Mouse (Mus musculus): ENCODE measurements around the gene Antxr1.

Gene Antxr1

DNA sequence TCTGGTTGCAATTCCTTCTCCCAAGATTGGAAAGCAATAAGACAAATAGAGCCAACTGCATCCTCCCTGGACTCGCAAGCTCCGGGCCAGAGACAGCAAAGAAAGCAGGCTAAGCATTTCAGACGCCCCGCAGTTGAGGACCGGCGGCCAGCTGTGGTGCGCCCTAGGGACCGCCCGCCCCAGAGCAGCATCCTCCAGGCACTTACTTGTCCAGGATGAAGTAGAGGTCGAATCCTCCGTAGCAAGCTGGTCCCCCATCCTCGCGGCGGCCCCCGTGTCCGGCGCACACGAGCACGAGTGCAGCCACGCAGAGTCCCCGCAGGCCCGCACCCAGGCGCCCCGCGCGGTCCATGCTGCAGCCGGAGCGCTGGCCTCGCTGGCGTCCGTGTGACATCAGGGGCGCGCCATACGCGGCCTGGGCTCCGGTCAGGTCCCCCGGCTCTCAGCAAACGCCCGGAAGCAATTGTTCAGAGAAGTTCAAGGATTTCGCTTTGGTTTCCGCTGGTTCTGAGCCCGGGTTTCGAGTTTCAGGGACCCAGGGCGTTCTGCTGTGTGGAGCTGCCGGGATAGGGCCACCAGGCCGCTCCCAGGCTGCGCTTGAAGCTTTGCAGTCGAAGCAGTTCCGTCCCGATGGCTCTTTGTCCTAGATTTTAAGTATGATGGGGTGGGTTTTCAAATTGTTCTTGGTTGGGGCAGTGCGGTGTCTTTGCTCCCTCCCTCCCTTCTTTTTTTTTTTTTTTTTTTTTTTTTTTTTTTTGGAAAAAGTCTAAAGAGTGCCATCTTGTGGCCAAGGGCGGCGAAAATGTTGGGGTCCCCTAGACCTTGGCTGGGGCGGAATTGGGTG is at the start of gene Antxr1:
TSS of gene Antxr1 (minus strand) at position 731 of the 844 bp plus-strand sequence.
- DNase-seq: peak; percentile 69 to 73

DNA sequence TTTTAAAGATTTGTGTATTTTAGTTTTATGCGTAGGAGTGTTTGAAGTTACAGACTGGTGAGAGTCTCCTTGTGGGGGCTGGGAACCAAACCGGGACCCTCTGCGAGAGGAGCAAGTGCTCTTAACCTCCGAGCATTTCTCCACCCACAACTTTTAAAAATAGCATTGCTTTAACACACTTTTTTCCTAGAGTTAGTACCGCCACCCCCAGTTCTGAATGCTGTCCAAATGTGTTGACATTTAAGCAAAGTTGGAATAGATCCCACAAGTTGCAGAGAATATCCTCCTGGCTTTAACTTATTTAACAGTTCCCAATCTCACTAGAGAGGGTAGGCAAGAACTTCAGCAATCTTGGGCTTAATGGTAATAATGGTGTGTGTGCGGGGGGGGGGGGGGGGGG is 49.1 kb upstream of the Antxr1 start:
- no peak for DNase-seq

DNA sequence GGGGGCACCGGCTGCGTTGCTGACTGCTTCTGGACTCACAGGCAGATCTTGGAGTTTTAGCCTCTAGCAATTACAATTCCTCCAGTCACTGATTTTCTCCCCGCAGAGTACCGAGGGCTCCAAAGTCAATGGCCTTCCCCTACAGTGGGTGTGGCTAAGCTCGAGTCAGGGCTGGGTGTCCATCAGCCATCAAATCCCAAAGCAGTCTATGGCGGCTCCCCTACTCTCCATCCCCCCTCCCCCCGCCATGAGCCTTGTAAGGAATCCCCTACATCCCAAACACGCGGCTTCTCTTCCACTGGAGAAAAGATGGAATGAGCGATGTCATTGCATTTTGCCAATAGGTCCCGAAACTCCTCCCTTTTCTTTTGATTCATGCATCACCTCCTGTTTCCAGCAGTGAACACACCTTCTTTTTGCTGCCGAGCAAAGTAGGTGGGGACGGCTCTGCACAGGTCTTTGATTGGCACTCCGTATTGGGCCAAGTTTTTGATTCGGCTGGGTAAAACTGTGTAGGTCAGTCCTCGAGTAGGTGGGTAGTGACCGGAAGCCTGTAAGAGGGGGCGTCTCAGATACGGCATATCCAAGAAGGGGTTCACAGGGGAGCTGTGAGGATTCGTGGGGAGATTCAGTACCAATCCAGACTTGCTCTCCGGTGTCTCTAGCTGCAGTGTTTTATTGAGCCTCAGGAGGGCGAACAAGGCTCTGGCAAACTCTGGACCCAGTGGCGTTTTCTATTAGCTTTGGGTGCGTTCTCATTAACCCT is 48.5 kb upstream of the Antxr1 start:
- DNase-seq: peak; percentile 43 to 44

DNA sequence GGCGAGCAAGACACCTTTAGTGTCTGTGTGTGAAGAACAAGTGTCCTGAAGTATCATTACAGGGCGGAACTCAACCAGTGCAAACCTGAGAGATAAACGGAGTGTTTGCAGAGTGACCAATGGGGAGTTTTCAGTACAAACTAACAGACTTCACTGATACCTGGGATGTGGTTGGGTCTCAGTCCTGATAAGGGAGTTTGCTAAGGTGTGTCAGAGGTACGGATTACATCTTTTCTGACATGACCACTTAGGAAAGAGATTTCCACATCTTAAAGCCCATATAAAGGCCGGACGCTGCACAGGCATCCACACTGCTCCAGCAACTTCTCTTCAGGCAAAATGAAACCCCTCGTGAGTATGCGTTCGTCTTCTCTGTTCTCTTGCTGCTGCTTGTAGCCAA is 37.4 kb upstream of the Antxr1 start, which contains the start of gene Gkn2:
TSS of gene Gkn2 (plus strand) at position 301 of the 400 bp plus-strand sequence.
- no peak for DNase-seq

DNA sequence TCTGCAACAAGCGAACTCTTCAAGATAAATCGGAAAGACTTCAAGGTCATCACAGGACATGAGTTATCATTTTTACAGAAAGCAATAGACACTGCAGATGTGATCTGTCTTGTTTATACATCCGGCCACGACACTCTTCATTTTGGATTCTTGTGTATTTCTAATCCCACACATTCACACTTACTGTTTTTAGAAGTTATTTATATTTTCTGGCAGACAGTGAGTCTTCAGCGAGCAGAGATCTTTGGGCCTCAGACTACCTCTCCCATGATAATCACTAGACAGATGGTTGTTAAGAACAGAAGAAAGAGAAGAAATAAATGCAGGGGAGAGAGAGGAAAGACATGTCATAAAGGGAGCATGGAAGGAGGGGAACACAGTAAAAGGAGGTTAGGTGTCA is 33.6 kb upstream of the Antxr1 start:
- DNase-seq: no peak

DNA sequence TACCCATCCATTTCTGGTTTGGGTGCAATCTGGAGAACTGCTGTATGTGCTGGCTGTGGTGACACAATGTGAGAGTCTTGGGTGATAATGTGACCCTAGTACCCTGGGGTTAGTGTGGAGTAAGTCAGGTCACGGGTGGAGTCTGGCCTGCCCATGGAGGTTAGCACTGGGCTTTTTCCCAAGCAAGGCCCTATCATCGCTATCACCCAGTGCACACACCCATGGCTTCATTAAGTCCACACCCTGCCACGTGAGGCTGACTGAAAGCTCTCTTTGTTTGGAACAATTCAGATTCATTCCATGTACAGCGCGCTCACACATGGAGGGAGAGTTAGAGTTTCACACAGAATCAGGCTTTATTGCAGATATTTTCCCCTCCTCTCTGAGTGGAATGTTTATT is 18.8 kb upstream of the Antxr1 start:
- DNase-seq: no peak

DNA sequence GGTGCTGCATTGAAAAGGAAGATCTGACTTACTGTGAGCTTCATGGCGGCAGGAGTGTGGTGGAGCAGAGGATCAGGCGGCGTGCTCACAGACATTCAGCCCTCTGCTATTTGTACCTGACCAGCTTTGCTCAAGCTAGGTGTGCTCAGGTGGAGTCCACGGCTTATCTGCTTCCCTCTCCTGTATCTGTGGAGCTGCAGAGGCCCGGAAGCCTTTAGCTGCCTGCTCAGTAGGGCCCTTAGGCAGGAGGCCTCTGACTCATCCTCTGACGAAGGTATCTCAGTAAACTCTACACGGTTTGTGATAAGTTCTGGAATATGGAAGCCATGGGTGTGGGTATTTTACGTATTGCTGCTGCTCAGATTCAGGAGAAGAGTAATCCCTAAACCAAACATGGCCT is 15.2 kb upstream of the Antxr1 start, which contains the start of gene Gkn1:
TSS of gene Gkn1 (minus strand) at position 114 of the 400 bp plus-strand sequence.
- no peak for DNase-seq

DNA sequence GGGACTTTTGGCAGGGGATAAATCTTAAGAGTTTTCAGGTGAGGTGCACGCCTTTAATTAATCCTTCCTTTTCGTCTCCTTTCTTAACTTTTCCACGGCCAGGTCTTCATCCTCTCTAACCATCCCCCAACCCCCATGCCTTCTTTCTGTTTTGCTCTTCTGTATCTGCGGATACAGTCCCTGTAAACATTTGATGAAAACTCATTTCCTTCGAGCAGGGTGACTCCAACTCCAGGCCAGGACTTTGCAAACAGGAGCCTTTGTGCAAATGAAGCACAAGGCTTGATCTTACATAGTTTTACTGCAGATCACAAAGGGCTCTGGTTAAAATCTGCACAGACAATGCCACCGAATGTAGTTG is 294 bp upstream of the Antxr1 start:
- DNase-seq: no peak

DNA sequence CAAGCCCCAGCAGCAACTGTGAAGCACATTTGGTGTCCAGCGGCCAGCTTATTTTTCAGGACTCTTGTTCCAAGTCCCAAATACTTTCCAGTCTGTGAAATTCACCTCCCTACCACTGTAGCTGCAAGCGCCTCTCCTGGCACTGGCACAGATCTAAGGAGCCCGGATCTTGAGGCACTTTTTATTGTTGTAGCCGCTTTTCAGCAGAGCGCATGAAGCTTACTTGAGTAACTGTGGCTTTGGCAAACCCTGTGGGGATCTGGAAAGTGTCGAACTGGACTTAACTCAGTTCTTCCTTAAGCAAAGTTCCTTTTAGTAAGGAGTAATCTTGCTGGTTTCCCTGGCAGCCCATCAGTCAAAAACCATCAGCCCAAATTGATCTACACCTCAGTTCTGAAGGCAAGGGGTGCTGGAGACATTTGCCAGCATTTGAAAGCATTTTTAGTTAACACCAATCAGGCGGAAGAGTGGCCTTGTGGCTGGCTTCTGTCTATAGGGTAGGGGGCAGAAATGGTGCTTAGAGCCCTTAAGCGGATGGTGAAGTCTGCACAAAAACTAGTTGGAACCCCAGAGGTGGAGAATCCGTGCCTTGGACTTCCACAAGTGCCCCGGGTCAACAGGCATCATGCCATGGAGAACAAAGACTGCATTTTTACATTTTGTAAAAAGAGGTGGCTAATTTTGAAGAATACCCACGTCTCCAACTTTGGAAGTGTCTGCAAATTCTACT is 1.1 kb downstream of the Antxr1 start:
- DNase-seq: peak; percentile 23 to 43

DNA sequence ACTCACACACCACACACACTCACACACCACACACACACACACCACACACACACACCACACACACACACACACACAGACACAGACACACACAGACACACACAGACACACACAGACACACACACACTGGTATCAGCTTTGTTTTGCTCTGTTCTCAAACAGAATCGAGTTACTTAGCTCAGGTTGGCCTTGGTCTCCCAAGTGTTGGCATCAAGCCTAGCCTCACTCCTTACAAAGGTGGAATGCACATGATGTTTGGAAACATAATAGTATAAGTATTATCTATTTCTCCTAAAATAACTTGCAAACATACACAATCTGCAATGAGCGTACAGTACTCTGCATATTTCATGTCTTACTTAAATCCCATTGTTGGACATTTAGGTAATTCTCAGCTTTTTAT is 3.2 kb downstream of the Antxr1 start:
- no peak for DNase-seq

DNA sequence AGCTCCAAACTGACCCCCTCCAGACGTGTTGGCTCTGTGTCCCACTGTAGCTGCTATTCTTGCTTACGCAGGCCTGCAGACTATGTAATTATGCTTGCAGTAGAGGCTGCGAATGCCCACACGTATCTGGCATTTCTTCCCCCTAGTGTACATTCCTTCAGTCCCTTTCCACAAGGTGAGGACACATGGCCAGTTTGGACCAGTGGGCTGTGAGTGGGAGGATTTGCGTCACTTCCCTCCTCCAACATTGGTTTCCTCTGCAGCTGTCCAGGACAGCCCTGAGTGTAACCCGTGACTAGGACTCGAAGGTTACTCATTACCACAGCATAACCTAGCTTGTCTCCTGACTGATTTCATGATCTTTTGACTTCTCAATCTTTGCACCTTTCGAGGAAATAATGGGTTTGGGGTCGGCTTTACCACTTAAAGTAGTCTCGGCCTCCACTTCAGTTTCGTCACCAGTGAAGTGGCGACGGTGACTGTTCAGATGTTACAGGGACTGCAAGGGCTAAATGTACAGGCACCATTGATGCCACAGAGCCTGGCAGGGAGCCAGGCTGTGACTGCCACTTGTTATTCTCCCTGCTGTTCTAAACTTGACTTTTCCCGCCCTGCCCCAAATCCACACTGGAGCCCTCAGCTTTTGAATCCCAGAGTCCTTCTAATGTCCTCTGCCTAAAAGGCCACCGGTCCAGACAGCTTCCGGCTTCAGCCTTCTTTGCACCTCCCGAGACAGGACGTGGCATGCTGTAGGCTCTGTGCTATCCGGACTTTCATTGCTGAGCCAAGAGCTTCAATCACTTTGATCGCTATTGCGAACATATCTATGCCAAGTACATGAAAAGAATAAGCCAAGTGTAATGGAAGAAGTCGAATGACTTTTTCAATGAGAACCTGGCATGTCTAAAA is 7.1 kb downstream of the Antxr1 start:
- DNase-seq: no peak

DNA sequence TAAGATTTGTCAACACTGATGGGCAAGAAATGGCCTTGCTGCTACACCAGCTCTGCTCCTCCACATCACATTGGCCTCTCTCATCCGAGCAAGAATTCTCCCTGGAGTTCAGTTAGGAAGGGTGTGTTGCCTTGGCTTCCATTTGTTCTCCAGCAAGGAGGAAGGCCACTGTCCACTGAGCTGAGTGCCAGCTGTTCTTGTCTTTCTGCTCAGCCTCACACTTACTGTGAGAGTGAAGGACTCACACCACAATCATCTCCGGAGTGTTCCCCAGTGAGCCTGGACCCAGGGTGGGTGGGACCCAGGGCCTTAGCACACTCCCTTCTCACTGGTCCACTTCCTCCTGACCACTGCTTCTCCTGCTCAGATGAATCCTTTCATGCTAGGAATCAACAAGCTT is 8.7 kb downstream of the Antxr1 start:
- no peak for DNase-seq

DNA sequence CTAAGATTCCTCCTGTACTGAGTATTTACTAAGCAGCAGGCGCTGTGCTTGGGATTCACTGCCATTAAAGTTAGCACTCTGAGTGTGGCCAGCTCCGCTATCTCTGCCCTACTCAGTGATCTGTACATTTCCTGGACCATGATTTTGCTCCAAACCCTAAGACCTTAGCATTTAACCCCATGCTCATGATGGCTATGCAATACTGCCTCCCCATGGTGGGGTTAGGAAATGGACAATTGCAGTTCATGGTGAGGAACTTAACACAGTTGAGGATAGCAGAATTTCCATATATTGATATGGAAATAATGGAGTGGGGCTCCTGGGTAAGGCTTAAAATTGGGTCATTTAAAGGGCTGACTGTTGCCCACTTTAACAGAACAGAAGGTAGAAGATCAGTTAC is 12.2 kb downstream of the Antxr1 start:
- peak; percentile 69 to 71 for DNase-seq

DNA sequence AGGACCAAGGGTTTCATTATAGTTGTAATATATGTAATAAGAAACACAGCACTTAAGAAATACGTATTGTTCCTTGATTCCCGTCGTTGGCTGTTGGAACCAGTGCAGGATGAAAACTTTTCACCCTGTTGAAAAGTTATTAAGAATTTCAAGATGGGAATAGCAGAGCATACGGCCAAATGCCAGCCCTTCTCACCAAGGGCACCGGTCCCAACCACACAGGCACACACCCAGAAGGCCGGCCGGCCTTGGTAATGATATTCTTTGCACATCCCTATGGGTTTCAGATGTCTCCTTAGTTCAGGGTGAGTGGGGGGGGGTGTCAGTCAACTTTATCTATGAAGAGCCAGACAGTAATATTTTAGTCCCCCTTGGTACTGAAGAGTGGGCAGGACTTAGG is 17.0 kb downstream of the Antxr1 start:
- no peak for DNase-seq

DNA sequence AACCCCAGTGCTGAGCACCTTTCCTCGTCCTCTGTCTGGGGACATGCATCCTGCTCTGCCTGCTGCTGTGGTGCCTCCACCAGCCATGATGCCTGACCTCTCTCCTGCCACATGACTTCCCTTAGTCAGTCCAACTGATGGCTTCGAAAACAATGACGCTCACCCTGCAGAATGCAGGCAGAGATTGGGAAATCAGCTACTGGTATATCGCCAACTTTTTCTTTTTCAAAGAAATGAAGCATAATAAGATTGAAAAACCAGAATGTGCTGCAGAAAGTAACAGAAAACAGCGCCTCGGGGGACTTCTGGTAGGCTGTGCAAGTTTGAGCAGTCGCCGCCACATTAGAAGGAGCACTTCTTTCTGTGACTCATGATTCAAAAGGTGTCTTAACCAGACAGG is 18.7 kb downstream of the Antxr1 start:
- no peak for DNase-seq

DNA sequence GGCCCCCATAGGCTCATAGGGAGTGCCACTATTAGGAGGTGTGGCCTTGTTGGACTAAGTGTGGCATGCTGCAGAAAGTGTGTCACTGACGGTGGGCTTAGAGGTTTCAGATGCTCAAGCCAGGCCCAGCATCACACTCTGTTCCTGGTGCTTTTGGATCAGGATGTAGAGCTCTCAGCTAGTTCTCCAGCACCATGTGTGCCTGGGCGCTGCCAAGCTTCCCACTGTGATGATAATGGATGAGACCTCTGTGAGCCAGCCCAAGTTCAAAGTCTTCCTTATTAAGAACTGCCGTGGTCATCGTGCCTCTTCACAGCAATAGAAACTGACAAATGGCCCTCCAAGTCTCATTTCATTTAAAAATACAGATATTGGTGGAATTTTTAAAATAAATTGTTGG is 22.9 kb downstream of the Antxr1 start:
- DNase-seq: peak; percentile 38 to 63

DNA sequence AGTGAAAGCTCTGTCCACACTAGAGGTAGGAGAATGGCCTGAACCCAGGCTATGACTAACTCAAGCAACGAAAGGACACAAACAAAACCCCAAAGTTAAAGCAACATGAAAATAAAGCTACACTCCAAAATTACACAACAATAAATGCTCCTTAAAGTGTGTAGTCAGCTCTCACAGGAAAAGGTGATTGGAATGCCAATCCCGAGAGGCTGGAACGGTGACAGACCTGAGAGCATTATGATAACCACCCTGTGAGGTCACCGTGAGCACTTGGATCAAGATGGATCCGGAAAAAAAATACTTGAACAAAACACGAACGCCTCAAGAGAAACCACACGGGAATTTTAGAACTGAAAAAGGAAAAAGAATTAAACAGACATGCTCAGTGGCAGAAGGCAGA is 31.1 kb downstream of the Antxr1 start:
- DNase-seq: no peak

DNA sequence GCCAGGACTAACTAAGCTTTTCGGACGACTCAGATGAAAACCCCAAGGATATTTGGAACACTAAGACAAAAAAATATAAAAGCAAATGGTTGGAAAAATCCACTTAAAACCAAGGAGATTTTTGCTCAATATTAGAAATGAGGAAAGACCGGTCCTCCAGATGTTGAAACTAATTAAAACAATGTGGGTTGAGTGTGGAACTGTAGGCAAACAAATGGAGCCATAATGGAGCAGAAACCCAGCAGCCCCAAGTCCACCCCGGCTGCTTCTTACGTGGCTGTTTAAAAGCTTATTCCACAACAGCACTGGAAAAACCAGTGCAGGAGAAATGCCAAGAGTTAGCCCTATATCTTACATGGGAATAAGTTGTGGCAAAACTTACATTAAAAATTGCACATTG is 32.9 kb downstream of the Antxr1 start:
- DNase-seq: no peak

DNA sequence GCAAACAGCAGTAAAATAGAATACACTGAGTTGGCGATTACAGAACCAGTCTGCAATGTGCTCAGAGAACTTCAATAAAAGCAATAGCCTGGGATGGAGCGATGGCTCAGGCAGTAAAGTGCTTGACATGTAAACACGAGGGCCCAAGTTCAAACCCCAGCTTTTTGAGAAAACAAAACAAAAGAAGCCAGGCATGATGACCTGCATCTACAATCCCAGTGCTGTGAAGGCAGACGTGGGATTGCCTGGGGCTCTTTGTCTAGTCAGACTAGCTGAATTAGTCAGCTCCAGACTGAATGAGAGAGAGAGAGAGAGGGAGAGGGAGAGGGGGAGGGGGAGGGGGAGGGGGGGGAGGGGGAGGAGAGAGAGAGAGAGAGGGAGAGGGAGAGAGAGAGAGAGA is 33.6 kb downstream of the Antxr1 start:
- DNase-seq: no peak

DNA sequence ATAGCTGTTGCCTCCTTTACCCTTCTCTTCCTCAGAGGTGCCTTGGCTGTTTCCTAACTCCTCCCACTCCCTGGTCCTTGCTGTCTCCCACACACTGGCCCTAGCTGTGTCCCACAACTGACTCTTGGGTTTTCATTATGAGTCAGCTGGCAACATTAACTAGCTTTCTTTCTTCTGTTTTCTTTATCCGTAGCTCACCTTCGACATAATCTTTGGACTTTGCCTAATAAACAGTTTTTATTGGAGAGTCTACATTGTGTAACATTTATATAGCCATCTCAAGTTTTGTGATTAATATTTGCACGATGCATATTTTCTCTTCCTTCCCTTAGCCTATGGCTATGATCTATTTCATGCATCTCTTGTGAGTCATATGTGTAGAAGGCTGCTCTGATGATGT is 40.7 kb downstream of the Antxr1 start:
- DNase-seq: no peak

DNA sequence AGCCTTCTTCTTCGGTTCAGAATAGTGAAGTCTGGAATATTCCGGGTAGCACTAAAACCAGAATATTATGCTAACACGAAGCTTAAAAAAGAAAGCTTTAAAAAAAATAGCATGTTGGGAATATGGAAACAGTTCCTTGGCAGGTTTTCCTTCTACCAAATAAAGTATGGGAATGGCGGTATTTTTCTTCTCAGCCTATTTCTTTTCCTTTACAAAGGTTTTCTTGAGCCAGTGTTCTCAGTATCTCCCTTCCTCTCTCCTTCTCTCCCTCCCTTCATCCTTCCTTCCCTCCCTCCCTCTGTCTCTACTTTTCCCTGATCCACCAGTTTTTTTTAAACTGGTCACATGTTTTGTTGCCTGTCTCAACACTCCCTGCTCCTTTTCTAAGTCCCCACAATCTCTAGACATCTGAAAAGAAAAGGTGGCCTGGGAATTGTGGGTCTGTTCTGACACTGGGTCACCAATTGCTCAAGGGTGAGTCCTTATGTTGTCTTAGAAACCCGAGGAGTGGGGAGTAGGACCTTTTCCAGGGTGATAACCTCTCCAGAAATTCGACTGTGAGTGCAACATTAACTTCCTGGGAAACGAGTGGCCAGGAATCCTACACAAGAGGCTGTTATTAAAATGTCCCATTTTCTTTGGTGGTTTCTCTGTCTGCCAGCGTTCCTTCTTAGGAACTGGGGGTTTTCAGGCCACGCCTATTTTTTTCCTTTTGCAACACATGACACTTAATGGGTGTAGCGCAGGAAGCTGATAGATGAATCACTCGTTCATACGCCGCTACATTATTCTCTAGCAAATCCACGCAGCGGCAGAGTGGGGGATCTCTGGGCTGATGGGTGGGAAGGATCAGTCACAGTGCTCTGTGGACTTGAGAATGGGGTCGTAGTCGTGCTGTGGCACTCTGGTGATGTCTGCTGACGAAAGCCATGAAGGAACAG is 42.4 kb downstream of the Antxr1 start:
- DNase-seq: no peak

All from cerebellum, postnatal 14 days (tissue).